Mouse (Mus musculus) heart, postnatal 25 days (tissue): ENCODE data around the gene Gm20708. TPM values are rescaled to one million over a fixed set of nuclear protein-coding genes. Genes with fewer than 3 reads are reported as not detected.
A peak's percentile ranks its signal among the peaks of the same experiment; 100 is the strongest.
"Not testable (repeated sequence)": the region's sequence is repeated elsewhere in the genome, so short reads cannot be mapped to it uniquely, and the experiment has no call there.

Experiments
- DNase-seq: peaks from one replicate; pipeline ENCODE4 v3.0.0; 2022; ENCODE audit warnings: low spot score
- intact Hi-C: fragments of 180-260 bp; cut with DNase I; formaldehyde crosslinking; loops from one replicate; pipeline ENCODE4 v1.15.1; 2025
- total RNA-seq, 2 experiments: library from RNA; stranded (reverse); gene quantifications; 2 replicates each; pipeline ENCODE4 v1.2.3; 2021

Gm20708 gene
- total RNA-seq, 2 experiments from 2014 or later: 0.36 to 1.2 TPM

GRCm38 (mm10) chr11:117828149-117828887 is 18.9 kb downstream of the Gm20708 start:
- intact Hi-C loops: no loop called here
- no peak for DNase-seq

DNA sequence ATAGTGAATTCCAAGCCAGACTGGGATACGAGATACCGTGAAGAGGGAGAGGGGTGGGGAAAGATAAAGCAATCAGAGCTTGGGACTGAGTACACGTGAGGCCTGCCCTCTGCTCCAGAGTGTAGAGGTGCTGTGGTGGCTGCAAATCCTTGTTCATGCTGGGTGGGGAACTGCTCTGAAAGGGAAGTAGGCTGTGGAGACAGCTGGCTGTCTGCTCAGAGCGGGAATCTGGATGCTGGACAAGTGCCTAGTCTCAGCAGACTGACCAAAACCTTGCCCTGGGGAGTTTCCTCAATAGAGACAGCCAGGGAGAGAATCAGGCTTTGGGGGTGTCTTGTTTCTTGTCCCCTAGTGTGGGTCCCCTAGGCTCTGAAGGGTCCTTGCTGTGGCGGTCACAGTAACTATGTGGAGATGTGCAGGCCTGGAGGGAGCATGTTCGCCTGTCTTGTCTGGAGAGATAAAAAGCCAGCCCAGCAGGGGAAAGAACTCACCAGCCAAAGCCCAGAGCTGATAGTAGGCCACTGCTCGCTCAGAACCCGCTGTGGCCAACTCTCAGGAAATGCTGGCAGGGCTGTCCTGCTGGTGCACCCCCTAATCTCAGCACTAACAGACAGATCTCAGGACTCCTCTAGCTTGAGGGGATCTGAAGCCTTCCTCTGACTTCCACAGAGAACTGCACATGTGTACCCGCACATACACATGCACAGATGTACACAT is 19.6 kb downstream of the Gm20708 start:
- intact Hi-C loops: no loop called here
- peak; percentile 36 for DNase-seq

- intact Hi-C loops: no loop called here
- no peak for DNase-seq
Observed at GRCm38 (mm10) chr11:117829671-117830215, 20.3 kb downstream of the Gm20708 start.

DNA sequence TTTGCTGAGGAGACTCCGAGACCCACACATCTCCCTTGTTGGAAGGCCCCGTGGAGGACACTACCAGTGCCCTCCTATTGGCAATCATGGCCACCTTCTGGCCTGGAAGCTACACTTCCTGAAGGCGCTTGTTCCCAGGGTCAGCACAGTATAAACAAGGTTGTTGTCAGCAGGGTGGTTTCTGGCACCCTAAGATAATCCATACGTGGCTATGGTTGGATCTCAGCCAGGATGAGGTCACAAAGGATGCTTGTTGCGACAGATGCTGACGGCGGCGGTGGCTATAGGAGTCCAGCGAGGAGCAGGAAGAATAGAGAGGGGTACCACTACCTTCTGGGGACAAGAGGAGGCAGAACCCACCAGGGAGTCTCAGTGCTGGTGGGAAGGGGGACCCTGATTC is 20.9 kb downstream of the Gm20708 start:
- no peak for DNase-seq
- intact Hi-C loops: no loop called here

- peak; percentile 40 for DNase-seq
- intact Hi-C loops: no loop called here
Observed at GRCm38 (mm10) chr11:117832086-117832969, 22.9 kb downstream of the Gm20708 start.

- DNase-seq, intact Hi-C loops: not testable (repeated sequence)
Observed at GRCm38 (mm10) chr11:117833509-117833908, 24.0 kb downstream of the Gm20708 start.

- intact Hi-C loops: no loop called here
Observed at GRCm38 (mm10) chr11:117834086-117834485, 24.6 kb downstream of the Gm20708 start.

GRCm38 (mm10) chr11:117836306-117836705 is 26.8 kb downstream of the Gm20708 start:
- intact Hi-C loops: no loop called here
- no peak for DNase-seq

More at GRCm38 (mm10) chr11:117834086-117834485, 24.6 kb downstream of the Gm20708 start:
- no peak for DNase-seq

- intact Hi-C loops: no loop called here
- no peak for DNase-seq
Observed at GRCm38 (mm10) chr11:117838572-117838971, 29.1 kb downstream of the Gm20708 start.

- intact Hi-C loops: no loop called here
Observed at GRCm38 (mm10) chr11:117839021-117839420, 29.6 kb downstream of the Gm20708 start.

GRCm38 (mm10) chr11:117840910-117841309 is 31.4 kb downstream of the Gm20708 start:
- intact Hi-C loops: no loop called here
- DNase-seq: no peak

More at GRCm38 (mm10) chr11:117839021-117839420, 29.6 kb downstream of the Gm20708 start:
- DNase-seq: no peak

DNA sequence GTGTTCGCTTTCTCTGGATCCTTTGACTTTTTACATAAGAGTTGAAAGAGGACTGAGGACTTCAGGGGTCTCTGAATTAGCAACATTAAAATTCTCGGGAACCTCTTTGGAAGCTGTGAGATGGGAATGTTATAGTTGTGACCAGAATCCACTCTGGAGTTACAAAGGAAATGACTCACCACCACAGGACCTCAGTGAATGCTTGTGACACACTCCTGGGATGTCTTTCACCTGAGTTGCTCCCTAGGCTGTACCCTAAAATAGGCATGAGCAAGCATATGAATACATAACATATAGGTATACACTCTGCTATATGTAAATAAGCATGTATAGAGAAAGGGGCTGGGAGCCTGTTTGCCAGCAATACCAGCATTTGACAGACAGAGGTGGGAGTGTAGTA is 34.0 kb downstream of the Gm20708 start:
- intact Hi-C loops: no loop called here
- no peak for DNase-seq

DNA sequence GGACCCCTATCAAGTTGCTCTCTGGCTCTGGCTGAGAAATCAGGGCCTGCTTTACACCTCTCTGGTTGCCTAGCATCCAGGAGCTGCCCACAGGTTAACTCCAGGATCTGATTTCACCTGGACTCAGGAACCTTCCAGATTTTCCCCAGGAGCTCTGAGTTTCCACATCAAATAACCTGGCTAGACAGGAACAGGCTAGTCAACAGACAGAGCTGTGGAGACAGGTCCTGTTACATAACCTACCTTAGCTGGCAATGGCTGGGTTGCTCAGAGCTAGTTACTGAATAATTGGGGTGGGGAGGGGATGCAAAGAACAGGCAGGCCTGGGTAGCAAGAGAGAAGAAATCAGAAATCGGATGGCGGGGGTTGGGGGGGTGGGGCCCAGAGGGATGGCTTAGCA is 35.5 kb downstream of the Gm20708 start:
- intact Hi-C loops: no loop called here
- no peak for DNase-seq

GRCm38 (mm10) chr11:117845651-117846050 is 36.2 kb downstream of the Gm20708 start:
- no peak for DNase-seq
- intact Hi-C loops: no loop called here

- intact Hi-C loops: no loop called here
- no peak for DNase-seq
Observed at GRCm38 (mm10) chr11:117846640-117847039, 37.2 kb downstream of the Gm20708 start.

DNA sequence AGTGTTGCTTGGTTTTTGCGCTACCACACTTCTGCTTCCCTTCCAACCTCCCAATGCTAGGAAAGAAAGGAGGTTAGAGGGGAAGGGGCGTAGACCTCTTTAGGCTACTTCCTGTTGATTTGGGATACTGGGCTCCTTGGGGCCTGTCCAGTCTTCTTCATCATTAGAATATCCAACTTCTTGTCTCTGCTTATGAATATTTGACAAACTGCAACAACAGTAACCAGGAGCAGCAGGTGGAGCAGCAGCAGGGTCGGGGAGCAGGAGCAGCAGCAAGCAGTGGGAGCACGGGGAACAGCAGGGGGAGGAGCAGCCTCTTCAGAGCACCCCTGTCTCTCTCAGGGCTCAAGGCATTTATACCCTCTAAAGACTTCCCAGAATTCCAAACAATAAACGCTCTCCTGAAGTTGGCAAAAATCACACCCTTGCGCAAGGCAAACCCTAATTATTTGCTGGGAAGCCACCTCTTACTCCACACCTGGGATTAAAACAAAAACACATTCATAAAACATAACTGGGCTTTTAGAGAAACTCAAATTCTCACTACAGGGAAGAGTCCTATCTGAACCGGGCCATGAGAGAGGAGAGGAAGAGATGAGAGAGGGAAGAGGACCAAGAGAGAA is 38.2 kb downstream of the Gm20708 start:
- intact Hi-C loops: no loop called here
- no peak for DNase-seq

- no peak for DNase-seq
Observed at GRCm38 (mm10) chr11:117848271-117848984, 39.0 kb downstream of the Gm20708 start.

GRCm38 (mm10) chr11:117848985-117849671 is 39.7 kb downstream of the Gm20708 start, which contains the start of gene Birc5:
Gene Birc5 (plus strand): TSS chr11:117849251.
- peak; percentile 91 for DNase-seq
- intact Hi-C loops: no loop called here

More at GRCm38 (mm10) chr11:117848271-117848984, 39.0 kb downstream of the Gm20708 start:
- intact Hi-C loops: no loop called here
